Mouse (Mus musculus): ENCODE results near the gene Pla2g12a. TPM values are rescaled to one million over a fixed set of nuclear protein-coding genes. Genes with fewer than 3 reads are reported as not detected.

Pla2g12a gene
- total RNA-seq, 2 experiments from 2014 or later = 109 to 118 TPM

DNA sequence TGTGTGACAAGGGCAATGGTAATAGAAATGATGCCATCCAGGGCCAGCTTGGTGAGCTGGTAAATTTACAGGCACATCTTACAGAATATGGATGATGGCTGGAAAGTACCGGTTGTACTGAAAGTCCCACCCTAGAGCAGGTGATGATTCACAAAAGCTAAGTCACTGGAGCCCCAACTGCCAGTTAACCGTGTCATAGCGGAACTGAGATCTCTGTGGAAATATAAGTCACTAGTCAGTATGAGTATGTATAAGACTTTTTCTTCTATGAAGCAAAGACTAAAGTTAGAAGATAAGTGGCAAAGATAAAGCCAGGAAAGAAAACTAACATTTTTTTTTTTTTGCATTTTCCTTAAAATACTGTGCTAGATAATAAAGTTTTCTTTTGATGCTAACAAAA, 14.7 kb downstream of the Pla2g12a start:
- no peak for ATAC-seq (replicated peaks; ENCODE audit: low FRiP score, low TSS enrichment, poor library complexity, severe bottlenecking)

GRCm38 (mm10) chr3:129896591-129896990, 18.2 kb downstream of the Pla2g12a start:
- ATAC-seq (replicated peaks; ENCODE audit: low FRiP score, low TSS enrichment, poor library complexity, severe bottlenecking) = no peak

GRCm38 (mm10) chr3:129898886-129899285, 20.5 kb downstream of the Pla2g12a start:
- ATAC-seq (replicated peaks; ENCODE audit: low FRiP score, low TSS enrichment, poor library complexity, severe bottlenecking) = 0 out of 2 replicates have a peak, but pooled peaks have one; percentile 25

- peak; percentile 87 for ATAC-seq (replicated peaks; ENCODE audit: low FRiP score, low TSS enrichment, poor library complexity, severe bottlenecking)
Measured at GRCm38 (mm10) chr3:129901271-129901809, 22.9 kb downstream of the Pla2g12a start, which contains the start of gene Casp6. TSS of gene Casp6 (plus strand) at chr3:129901425.

DNA sequence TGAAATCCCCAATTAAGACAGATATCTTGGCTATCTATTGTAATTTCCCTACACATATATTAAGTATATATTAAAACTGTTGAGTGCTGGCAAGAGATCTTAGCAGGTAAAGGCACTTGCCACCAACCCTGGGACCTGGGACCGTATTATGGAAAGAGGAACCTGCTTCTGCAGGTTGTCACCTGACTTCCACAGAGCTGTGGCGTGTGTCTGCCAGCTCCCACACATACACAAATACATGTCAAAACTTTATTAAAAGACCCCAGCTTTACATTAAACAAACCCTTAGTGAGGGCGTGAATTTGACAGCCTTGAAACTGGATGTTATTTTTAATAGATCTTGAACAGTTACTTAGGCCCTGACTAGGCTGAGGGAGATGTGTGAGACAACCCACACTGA, 25.0 kb downstream of the Pla2g12a start:
- no peak for ATAC-seq (replicated peaks; ENCODE audit: low FRiP score, low TSS enrichment, poor library complexity, severe bottlenecking)

DNA sequence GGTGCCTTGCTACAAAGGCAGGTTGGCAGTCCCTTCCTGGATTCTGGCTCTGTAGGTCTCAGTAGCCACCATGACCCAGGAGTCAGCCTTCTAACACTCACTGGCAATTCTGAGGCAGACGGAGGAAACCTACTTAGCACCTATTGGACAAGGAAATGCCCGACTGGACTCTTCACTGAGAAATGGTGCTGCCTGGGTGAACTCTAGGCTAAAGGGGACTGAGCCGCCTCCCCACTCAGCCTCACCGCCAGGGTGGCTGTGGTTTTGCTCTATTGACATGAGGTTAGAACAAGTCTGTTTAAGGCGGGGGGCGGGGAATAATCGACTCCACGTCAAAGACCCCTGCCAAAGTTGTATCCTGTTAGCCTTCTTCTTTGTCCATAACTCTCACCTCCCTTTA, 25.5 kb downstream of the Pla2g12a start:
- ATAC-seq (replicated peaks; ENCODE audit: low FRiP score, low TSS enrichment, poor library complexity, severe bottlenecking) = no peak

DNA sequence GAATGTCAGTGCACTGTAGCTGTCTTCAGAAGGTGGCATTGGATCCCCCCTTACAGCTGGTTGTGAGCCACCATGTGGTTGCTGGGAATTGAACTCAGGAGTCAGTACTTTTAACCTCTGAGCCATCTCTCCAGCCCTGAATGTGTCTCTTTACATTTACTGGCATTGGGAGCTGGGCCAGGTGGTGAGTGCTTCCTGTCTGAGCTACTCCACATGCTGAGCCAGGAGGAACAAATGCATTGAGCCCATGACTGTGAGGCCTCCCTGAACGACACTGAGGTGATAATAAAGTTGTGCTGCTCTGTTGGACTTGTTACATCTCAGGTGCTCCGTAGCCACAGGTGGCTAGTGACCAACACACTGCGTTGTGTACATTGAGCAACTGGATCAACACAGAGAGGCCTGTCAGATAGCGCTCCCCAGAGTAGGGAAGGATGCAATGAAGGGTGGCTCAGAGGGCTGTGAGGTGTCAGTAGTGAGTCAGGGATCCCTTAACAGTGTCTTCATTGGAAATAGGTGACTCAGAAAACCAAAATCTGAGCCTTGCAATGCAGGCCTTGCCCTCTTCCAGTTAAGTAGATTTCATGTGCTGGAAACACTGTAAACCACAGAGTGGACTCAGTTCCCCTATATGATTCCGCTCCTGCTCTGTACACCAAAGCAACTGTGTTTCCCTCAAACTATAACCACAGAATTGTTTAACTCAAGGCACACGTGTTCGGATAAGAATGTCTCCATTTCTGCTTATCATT, 26.2 kb downstream of the Pla2g12a start:
- peak; percentile 15; the same call in 1 of the 2 replicates for ATAC-seq (replicated peaks; ENCODE audit: low FRiP score, low TSS enrichment, poor library complexity, severe bottlenecking)

DNA sequence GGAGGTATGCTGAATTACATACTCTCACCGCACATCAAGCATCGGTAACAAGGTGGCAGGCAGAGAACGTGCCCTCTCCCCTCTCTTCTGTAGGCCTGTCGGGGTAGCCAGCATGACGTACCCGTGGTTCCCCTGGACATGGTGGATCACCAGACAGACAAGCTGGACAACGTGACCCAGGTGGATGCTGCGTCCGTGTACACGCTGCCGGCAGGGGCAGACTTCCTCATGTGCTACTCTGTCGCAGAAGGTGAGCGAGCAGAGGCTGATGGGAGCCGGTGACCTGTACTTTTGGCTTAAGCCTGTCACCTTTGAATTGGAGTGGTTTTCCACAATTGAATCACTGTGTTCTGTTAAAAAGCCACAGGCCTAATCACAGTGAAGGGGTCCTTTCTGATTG, 33.6 kb downstream of the Pla2g12a start:
- ATAC-seq (replicated peaks; ENCODE audit: low FRiP score, low TSS enrichment, poor library complexity, severe bottlenecking) = no peak

GRCm38 (mm10) chr3:129913241-129913640, 34.8 kb downstream of the Pla2g12a start:
- no peak for ATAC-seq (replicated peaks; ENCODE audit: low FRiP score, low TSS enrichment, poor library complexity, severe bottlenecking)

DNA sequence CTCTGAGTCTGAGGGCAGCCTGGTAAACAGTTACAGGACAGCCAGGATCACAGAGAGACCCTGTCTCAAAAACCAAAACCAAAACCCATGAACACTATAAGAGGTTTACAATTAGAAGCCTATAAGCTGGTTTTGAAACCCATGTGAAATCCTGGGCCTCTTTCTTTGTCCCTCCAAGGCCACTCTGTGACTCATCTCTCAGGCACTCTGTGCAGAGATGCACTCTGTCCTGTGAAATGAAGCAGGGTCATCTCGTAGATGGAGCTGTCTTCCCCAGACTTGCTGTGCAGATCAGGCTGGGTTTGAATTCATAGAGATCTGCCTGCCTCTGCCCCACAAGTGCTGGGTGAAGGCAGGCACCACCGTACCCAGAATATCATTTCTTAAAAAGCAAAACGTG, 39.0 kb downstream of the Pla2g12a start:
- no peak for ATAC-seq (replicated peaks; ENCODE audit: low FRiP score, low TSS enrichment, poor library complexity, severe bottlenecking)

- peak; percentile 86 for ATAC-seq (replicated peaks; ENCODE audit: low FRiP score, low TSS enrichment, poor library complexity, severe bottlenecking)
Measured at GRCm38 (mm10) chr3:129918434-129918833, 40.0 kb downstream of the Pla2g12a start.

- ATAC-seq (replicated peaks; ENCODE audit: low FRiP score, low TSS enrichment, poor library complexity, severe bottlenecking) = no peak
Measured at GRCm38 (mm10) chr3:129923581-129923980, 45.2 kb downstream of the Pla2g12a start.

DNA sequence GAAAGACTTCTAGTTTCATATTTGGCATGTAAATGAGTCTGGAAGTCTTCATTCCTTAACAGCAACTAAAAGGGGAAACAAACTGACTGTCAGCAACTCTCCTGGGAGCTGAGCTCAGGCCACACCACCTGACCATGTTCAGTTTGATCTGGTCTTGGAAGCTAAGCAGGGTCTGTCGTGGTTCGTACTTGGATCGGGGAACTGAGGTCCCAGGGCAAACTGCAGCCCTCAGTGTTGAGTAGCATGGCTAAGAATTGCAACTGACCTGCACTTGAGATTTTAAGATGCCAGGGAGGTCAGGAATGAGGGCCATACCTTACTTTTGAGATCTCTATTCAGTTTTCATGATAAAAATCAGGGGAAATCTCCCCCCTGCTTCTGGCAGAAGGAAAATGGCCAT, 47.5 kb downstream of the Pla2g12a start:
- ATAC-seq (replicated peaks; ENCODE audit: low FRiP score, low TSS enrichment, poor library complexity, severe bottlenecking) = no peak

- ATAC-seq (replicated peaks; ENCODE audit: low FRiP score, low TSS enrichment, poor library complexity, severe bottlenecking) = no peak
Measured at GRCm38 (mm10) chr3:129930213-129930778, 51.9 kb downstream of the Pla2g12a start.

GRCm38 (mm10) chr3:129932443-129932842, 54.0 kb downstream of the Pla2g12a start:
- peak; percentile 65; the same call in 1 of the 2 replicates for ATAC-seq (replicated peaks; ENCODE audit: low FRiP score, low TSS enrichment, poor library complexity, severe bottlenecking)

DNA sequence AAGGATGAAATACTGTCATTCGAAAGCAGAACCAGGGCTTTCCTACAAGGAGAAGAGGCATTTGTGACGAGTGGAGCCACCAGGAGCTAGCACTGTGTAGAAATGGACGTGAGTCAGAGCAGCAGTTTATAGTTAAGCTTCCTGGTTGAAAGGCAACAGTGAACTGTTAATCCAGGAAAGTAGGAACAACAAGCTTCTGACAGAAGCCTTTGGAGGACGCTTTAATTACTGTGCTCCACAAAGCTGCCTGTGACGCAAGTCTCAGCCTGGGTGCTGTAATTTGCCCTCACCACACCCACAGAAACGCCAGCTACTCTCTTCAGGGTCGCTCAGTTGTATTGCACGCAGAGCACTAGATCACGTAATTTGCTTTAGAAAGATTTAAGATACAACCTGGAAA, 58.2 kb downstream of the Pla2g12a start:
- no peak for ATAC-seq (replicated peaks; ENCODE audit: low FRiP score, low TSS enrichment, poor library complexity, severe bottlenecking)

- ATAC-seq (replicated peaks; ENCODE audit: low FRiP score, low TSS enrichment, poor library complexity, severe bottlenecking) = no peak
Measured at GRCm38 (mm10) chr3:129937848-129938247, 59.4 kb downstream of the Pla2g12a start.

- no peak for ATAC-seq (replicated peaks; ENCODE audit: low FRiP score, low TSS enrichment, poor library complexity, severe bottlenecking)
Measured at GRCm38 (mm10) chr3:129939058-129939457, 60.7 kb downstream of the Pla2g12a start.

DNA sequence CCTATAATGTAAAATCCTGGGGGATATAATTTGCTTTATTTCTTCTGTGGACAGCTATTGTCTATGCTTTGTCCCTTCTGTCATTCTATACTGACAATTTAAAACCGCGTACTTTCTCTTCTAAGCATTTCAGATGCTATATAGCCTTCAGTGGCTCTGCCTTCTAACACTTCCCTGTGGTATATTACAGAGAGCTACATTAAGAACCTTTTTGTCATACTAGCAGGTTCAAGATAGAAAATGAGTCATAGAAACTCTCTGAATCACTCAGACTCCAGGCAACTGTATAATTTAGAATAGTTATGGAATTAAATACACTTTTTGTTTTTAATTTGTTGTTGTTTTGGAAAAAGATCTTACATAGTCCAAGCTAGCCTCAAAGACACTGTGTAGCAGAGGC, 62.4 kb downstream of the Pla2g12a start:
- no peak for ATAC-seq (replicated peaks; ENCODE audit: low FRiP score, low TSS enrichment, poor library complexity, severe bottlenecking)

DNA sequence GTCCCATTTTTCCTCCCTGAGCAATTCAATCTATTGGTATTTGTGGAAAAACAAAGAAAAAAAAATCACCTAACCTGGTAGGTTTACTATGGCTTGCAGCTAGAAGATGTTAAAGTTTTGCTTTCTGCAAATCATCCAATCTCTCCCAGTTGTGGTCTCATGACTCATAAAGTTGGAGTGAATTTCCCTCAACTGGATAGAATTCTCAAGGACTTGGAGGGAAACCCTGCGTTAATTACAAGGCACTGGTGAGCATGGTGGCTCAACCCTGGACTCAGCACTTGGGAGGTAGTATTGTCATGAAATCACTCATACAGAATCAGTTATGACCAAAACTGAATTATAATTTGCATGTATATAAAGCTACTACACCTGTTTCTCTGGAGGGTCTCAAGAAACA, 62.9 kb downstream of the Pla2g12a start:
- no peak for ATAC-seq (replicated peaks; ENCODE audit: low FRiP score, low TSS enrichment, poor library complexity, severe bottlenecking)

DNA sequence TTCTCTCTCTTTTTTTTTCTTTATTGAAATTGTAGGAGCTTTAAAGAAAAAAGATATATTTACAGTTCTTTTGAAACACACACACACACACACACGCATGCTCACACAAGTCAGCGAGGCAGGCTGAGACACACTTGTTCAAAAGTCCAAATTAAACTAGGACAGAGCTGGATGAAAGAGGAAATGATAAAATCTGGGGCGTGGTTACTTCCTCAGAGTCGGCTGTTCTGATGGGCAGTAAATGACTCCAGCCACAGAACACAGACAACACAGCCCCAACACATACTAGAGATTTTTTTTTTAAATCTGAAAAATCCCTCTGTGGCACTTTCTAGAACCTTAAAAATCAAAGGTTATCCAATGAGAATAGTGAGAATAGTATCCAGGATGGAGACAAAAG, 65.4 kb downstream of the Pla2g12a start:
- no peak for ATAC-seq (replicated peaks; ENCODE audit: low FRiP score, low TSS enrichment, poor library complexity, severe bottlenecking)
